Mouse (Mus musculus) forebrain, embryonic 16.5 days (tissue): ENCODE measurements around the gene Cgnl1. TPM values are rescaled to one million over a fixed set of nuclear protein-coding genes. Genes with fewer than 3 reads are reported as not detected.

ENCODE experiments used
- ATAC-seq: fragments of 200-750 bp; cut with Nextera tagmentation; 2 replicates; pipeline ENCODE4 v1.8.0; 2017; ENCODE audit warnings: mild to moderate bottlenecking, moderate library complexity
- H3K27ac ChIP-seq: fragments of 300-500 bp; sonication (generic); 2 replicates; pipeline ENCODE4 v1.5.1; 2014; ENCODE audit warnings: low read length, control low read depth
- H3K27me3 ChIP-seq: fragments of 300-500 bp; sonication (generic); replicated peaks from 2 replicates; pipeline ENCODE4 v1.6.1; 2014; ENCODE audit warnings: low read length; ENCODE audit not compliant: control insufficient read depth, insufficient read depth
- H3K36me3 ChIP-seq: fragments of 300-500 bp; sonication (generic); 2 replicates; pipeline ENCODE4 v1.6.1; 2014; ENCODE audit not compliant: control insufficient read depth, insufficient read depth
- H3K4me1 ChIP-seq: fragments of 300-500 bp; sonication (generic); replicated peaks from 2 replicates; pipeline ENCODE4 v1.6.1; 2014; ENCODE audit warnings: low read length; ENCODE audit not compliant: control insufficient read depth, insufficient read depth
- H3K4me2 ChIP-seq: fragments of 300-500 bp; sonication (generic); 2 replicates; pipeline ENCODE4 v1.6.1; 2014; ENCODE audit warnings: mild to moderate bottlenecking, low read length, control low read depth
- H3K4me3 ChIP-seq: fragments of 300-500 bp; sonication (generic); replicated peaks from 2 replicates; pipeline ENCODE4 v1.5.1; 2014; ENCODE audit warnings: mild to moderate bottlenecking, low read length, control low read depth
- H3K9ac ChIP-seq: fragments of 300-500 bp; sonication (generic); replicated peaks from 2 replicates; pipeline ENCODE4 v1.6.1; 2014; ENCODE audit warnings: low read depth, low read length, control low read depth
- H3K9me3 ChIP-seq: fragments of 300-500 bp; sonication (generic); 2 replicates; pipeline ENCODE4 v1.6.1; 2016; ENCODE audit warnings: low read length; ENCODE audit not compliant: control insufficient read depth
- WGBS: fragments of 180-500 bp; shearing (Covaris S2); extraction: QIAGEN DNeasy Blood & Tissue Kit; methylation state at CpG from one replicate; pipeline ENCODE4 v1.1.7; 2014; 5-methylcytosine and 5-hydroxymethylcytosine counted together
- polyA plus RNA-seq: library from polyadenylated mRNA; unstranded; fragments of >200 nt; fragmentation: Nextera tagmentation; extraction: Ambion mirVana; gene quantifications from 2 replicates; pipeline ENCODE4 v1.2.1, GENCODE M21; 2015

Cgnl1 gene
- polyA plus RNA-seq, 1 experiment from 2014 or later, result 4.3 TPM

- H3K9ac ChIP-seq, result no peak overlapping the region
- H3K9me3 ChIP-seq, result no peaks in the 10 kb centered on the region
- H3K36me3 ChIP-seq, result no peaks in the 10 kb centered on the region
- H3K4me3 ChIP-seq, result no peak overlapping the region
- WGBS, result 89% methylated on average over 10 of the region's 10 CpGs
- H3K4me2 ChIP-seq, result no peak overlapping the region
- H3K27ac ChIP-seq, result no peak overlapping the region
- no peaks in the 10 kb centered on the region for H3K27me3 ChIP-seq
- ATAC-seq, result no peak
- no peaks in the 10 kb centered on the region for H3K4me1 ChIP-seq
Measured at GRCm38 (mm10) chr9:71710776-71711175, 60.6 kb downstream of the Cgnl1 start.

- Histone ChIP-seq H3K27ac (no peak overlapping the region), H3K9me3 (no peaks in the 10 kb centered on the region), H3K4me2 (no peak overlapping the region), H3K4me3 (no peak overlapping the region), H3K4me1 (no peaks in the 10 kb centered on the region), H3K9ac (no peak overlapping the region), H3K36me3 (no peaks in the 10 kb centered on the region), H3K27me3 (no peaks in the 10 kb centered on the region)
- 93% methylated on average over 11 of the region's 11 CpGs for WGBS
- no peak for ATAC-seq
Measured at GRCm38 (mm10) chr9:71709199-71709598, 62.2 kb downstream of the Cgnl1 start.

- no peak overlapping the region for H3K4me3 ChIP-seq
- H3K9me3 ChIP-seq, result no peaks in the 10 kb centered on the region
- ATAC-seq, result no peak
- no peak overlapping the region for H3K4me2 ChIP-seq
- H3K4me1 ChIP-seq, result no peaks in the 10 kb centered on the region
- H3K27me3 ChIP-seq, result no peaks in the 10 kb centered on the region
- 91% methylated on average over 7 of the region's 7 CpGs for WGBS
- H3K36me3 ChIP-seq, result no peaks in the 10 kb centered on the region
- H3K27ac ChIP-seq, result no peak overlapping the region
- no peak overlapping the region for H3K9ac ChIP-seq
Measured at GRCm38 (mm10) chr9:71707989-71708388, 63.4 kb downstream of the Cgnl1 start.

- no peaks in the 10 kb centered on the region for H3K36me3 ChIP-seq
- H3K9me3 ChIP-seq, result no peaks in the 10 kb centered on the region
- H3K4me2 ChIP-seq, result no peak overlapping the region
- H3K27ac ChIP-seq, result no peak overlapping the region
- no peak overlapping the region for H3K4me3 ChIP-seq
- no peaks in the 10 kb centered on the region for H3K4me1 ChIP-seq
- no peaks in the 10 kb centered on the region for H3K27me3 ChIP-seq
- no peak for ATAC-seq
- H3K9ac ChIP-seq, result no peak overlapping the region
- 63% methylated on average over 13 of the region's 13 CpGs for WGBS
Measured at GRCm38 (mm10) chr9:71704332-71705014, 66.9 kb downstream of the Cgnl1 start.

- WGBS, result 90% methylated on average over 5 of the region's 5 CpGs
- Histone ChIP-seq H3K4me3 (no peak overlapping the region), H3K36me3 (no peaks in the 10 kb centered on the region), H3K27ac (no peak overlapping the region), H3K4me2 (no peak overlapping the region), H3K27me3 (no peaks in the 10 kb centered on the region), H3K9ac (no peak overlapping the region), H3K9me3 (no peaks in the 10 kb centered on the region), H3K4me1 (no peaks in the 10 kb centered on the region)
- no peak for ATAC-seq
Measured at GRCm38 (mm10) chr9:71699087-71699486, 72.3 kb downstream of the Cgnl1 start.

GRCm38 (mm10) chr9:71698116-71698515 is 73.3 kb downstream of the Cgnl1 start:
- ATAC-seq, result no peak
- Histone ChIP-seq H3K9me3 (no peaks in the 10 kb centered on the region), H3K27me3 (no peaks in the 10 kb centered on the region), H3K4me3 (no peak overlapping the region), H3K9ac (no peak overlapping the region), H3K36me3 (no peaks in the 10 kb centered on the region), H3K4me2 (no peak overlapping the region), H3K27ac (no peak overlapping the region), H3K4me1 (no peaks in the 10 kb centered on the region)
- WGBS, result 91% methylated on average over 3 of the region's 3 CpGs

- Histone ChIP-seq H3K9me3 (no peaks in the 10 kb centered on the region), H3K4me2 (no peak overlapping the region), H3K27ac (no peak overlapping the region), H3K27me3 (no peaks in the 10 kb centered on the region), H3K36me3 (no peaks in the 10 kb centered on the region), H3K4me3 (no peak overlapping the region), H3K9ac (no peak overlapping the region), H3K4me1 (no peaks in the 10 kb centered on the region)
- WGBS, result 95% methylated on average over 2 of the region's 2 CpGs
- ATAC-seq, result no peak
Measured at GRCm38 (mm10) chr9:71697189-71697588, 74.2 kb downstream of the Cgnl1 start.

- H3K9ac ChIP-seq, result no peak overlapping the region
- H3K36me3 ChIP-seq, result no peaks in the 10 kb centered on the region
- 86% methylated on average over 6 of the region's 6 CpGs for WGBS
- no peak overlapping the region for H3K4me2 ChIP-seq
- no peak overlapping the region for H3K4me3 ChIP-seq
- no peaks in the 10 kb centered on the region for H3K9me3 ChIP-seq
- ATAC-seq, result no peak
- no peaks in the 10 kb centered on the region for H3K4me1 ChIP-seq
- H3K27me3 ChIP-seq, result no peaks in the 10 kb centered on the region
- no peak overlapping the region for H3K27ac ChIP-seq
Measured at GRCm38 (mm10) chr9:71696762-71697161, 74.6 kb downstream of the Cgnl1 start.

GRCm38 (mm10) chr9:71695133-71695532 is 76.3 kb downstream of the Cgnl1 start:
- no peaks in the 10 kb centered on the region for H3K36me3 ChIP-seq
- no peak overlapping the region for H3K27ac ChIP-seq
- ATAC-seq, result no peak
- H3K9ac ChIP-seq, result no peak overlapping the region
- H3K4me1 ChIP-seq, result no peaks in the 10 kb centered on the region
- H3K4me2 ChIP-seq, result no peak overlapping the region
- WGBS, result 90% methylated on average over 3 of the region's 3 CpGs
- no peaks in the 10 kb centered on the region for H3K9me3 ChIP-seq
- H3K27me3 ChIP-seq, result no peaks in the 10 kb centered on the region
- H3K4me3 ChIP-seq, result no peak overlapping the region

GRCm38 (mm10) chr9:71694223-71694622 is 77.2 kb downstream of the Cgnl1 start:
- WGBS, result 67% methylated on average over 4 of the region's 4 CpGs
- Histone ChIP-seq H3K4me3 (no peak overlapping the region), H3K9ac (no peak overlapping the region), H3K36me3 (no peaks in the 10 kb centered on the region), H3K9me3 (no peaks in the 10 kb centered on the region), H3K4me1 (no peaks in the 10 kb centered on the region), H3K27me3 (no peaks in the 10 kb centered on the region), H3K27ac (no peak overlapping the region), H3K4me2 (no peak overlapping the region)
- ATAC-seq, result no peak
